ENCODE assay signal across 8 mouse cellular contexts in the genomic region with DNA sequence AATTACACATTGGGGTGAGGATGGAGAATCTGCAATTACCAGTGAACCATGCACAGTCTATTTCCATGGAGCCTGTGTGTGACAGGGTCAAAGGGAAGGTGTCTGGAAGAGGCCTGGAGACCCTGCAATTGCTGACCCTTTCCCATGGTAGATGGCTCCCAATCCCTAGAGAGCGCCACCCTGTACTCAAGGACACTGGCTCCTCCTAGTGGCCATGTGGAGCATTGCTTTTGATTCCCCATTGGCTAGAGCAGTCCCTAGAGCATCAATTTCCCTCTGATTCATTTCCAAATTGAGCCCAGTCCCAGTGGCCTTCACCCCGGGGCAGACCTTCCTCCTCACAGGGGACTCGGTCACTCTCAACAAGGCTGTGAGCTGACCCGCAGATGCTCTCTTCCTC. TPM values are rescaled to one million over a fixed set of nuclear protein-coding genes. Genes with fewer than 3 reads are reported as not detected.
DNase-seq lines count a peak whose midpoint lies in the region; ATAC-seq and TF ChIP-seq lines count a peak whose summit lies in the region.

No protein-coding gene starts in this region.

- peak; percentile 95 for TF ChIP-seq CTCF in E14TG2a.4 (conservative IDR thresholded peaks at IDR 0.05; ENCODE audit: low read length)
- TF ChIP-seq CTCF in lung, postnatal 0 days (IDR thresholded peaks at IDR 0.05): peak; percentile 99

- no peak overlapping the region for H3K9ac ChIP-seq in embryonic facial prominence, embryonic 12.5 days
- H3K9ac ChIP-seq in lung, postnatal 0 days (replicated peaks; ENCODE audit: low read depth): no peak overlapping the region

- no peak for TF ChIP-seq EP300 in lung, postnatal 0 days (IDR thresholded peaks at IDR 0.05)

- H3K9me3 ChIP-seq in E14TG2a.4 (ENCODE audit: low read length): no peaks in the 10 kb centered on the region
- no peaks in the 10 kb centered on the region for H3K9me3 ChIP-seq in embryonic facial prominence, embryonic 12.5 days
- H3K9me3 ChIP-seq in lung, postnatal 0 days (ENCODE audit: low read length): no peaks in the 10 kb centered on the region

- 0 out of 2 replicates have a peak, but pooled peaks have one; percentile 6 for ATAC-seq in embryonic facial prominence, embryonic 12.5 days (ENCODE audit: insufficient number of reproducible peaks, insufficient read depth, low FRiP score, low TSS enrichment)
- peak; percentile 64 for ATAC-seq in lung, postnatal 0 days

- no peaks in the 10 kb centered on the region for H3K36me3 ChIP-seq in E14TG2a.4 (ENCODE audit: insufficient read depth, low read length)
- H3K36me3 ChIP-seq in embryonic facial prominence, embryonic 12.5 days: no peaks in the 10 kb centered on the region
- no peaks in the 10 kb centered on the region for H3K36me3 ChIP-seq in lung, postnatal 0 days (ENCODE audit: insufficient read depth, low read length)

- no peak overlapping the region for H3K4me3 ChIP-seq in E14TG2a.4 (replicated peaks; ENCODE audit: low read length)
- no peak overlapping the region for H3K4me3 ChIP-seq in embryonic facial prominence, embryonic 12.5 days
- H3K4me3 ChIP-seq in lung, postnatal 0 days (ENCODE audit: low read depth, low read length): no peak overlapping the region

- H3K27ac ChIP-seq in embryonic facial prominence, embryonic 12.5 days: no peak overlapping the region
- no peak overlapping the region for H3K27ac ChIP-seq in lung, postnatal 0 days (ENCODE audit: low read length)

- H3K4me2 ChIP-seq in embryonic facial prominence, embryonic 12.5 days (replicated peaks): no peak overlapping the region
- H3K4me2 ChIP-seq in lung, postnatal 0 days (replicated peaks; ENCODE audit: low read depth, low read length): no peak overlapping the region

- H3K4me1 ChIP-seq in E14TG2a.4 (replicated peaks; ENCODE audit: low read depth, low read length): peaks cover 57% of the 10 kb centered on the region
- H3K4me1 ChIP-seq in embryonic facial prominence, embryonic 12.5 days: peaks cover 68% of the 10 kb centered on the region
- H3K4me1 ChIP-seq in lung, postnatal 0 days (ENCODE audit: insufficient read depth, low read depth, low read length): 0 out of 2 replicates have a peak, but pooled peaks cover 2% of the 10 kb centered on the region

- intact Hi-C loops in heart, postnatal 25 days (cut with DNase I): loop anchor here (1.0 to 5.0 kb wide), 3 partner anchors 62 to 387 kb away; a partner anchor contains a TSS

- DNase-seq in adrenal gland, postnatal 25 days: peak; percentile 73
- DNase-seq in heart, postnatal 25 days (ENCODE audit: low spot score): peak; percentile 11
- peak; percentile 66 to 88 for DNase-seq in layer of hippocampus, adult 18-20 months (ENCODE audit: low spot score in 2 of 2)
- peak; percentile 79 for DNase-seq in lung, postnatal 0 days (ENCODE audit: low spot score)
- peak; percentile 75 for DNase-seq in right cerebral cortex, postnatal 4 days
- DNase-seq in urinary bladder, postnatal 36 days (ENCODE audit: low spot score in 2 of 2): peak; percentile 67 to 69

- peaks cover 73% of the 10 kb centered on the region for H3K27me3 ChIP-seq in E14TG2a.4 (ENCODE audit: insufficient read depth, low read length)
- H3K27me3 ChIP-seq in embryonic facial prominence, embryonic 12.5 days: peaks cover 30% of the 10 kb centered on the region
- H3K27me3 ChIP-seq in lung, postnatal 0 days (replicated peaks; ENCODE audit: insufficient read depth, low read length): peaks cover 11% of the 10 kb centered on the region; the same call in 1 of the 2 replicates

- WGBS in embryonic facial prominence, embryonic 12.5 days: 2% methylated on average over 4 of the region's 4 CpGs
- 6% methylated on average over 4 of the region's 4 CpGs for WGBS in lung, postnatal 0 days

RNA-seq across cellular contexts. Expression of a gene that starts 17.9 kb away (rescaled TPM):
- 225 and 315 TPM in 2 replicates for total RNA-seq in adrenal gland, postnatal 25 days (2021)
- 229 and 231 TPM in 2 replicates for polyA plus RNA-seq in embryonic facial prominence, embryonic 12.5 days (2016; fragmentation: Nextera tagmentation; extraction: Ambion mirVana)
- 100 to 1,000 TPM; 384 to 423 TPM for total RNA-seq in heart, postnatal 25 days (2021)
- total RNA-seq in layer of hippocampus, adult 18-20 months (2021): 100 to 1,000 TPM in 1 of 2 experiments, 10 to 100 TPM in 1; 99.0 to 102 TPM
- 94.7 and 95.1 TPM in 2 replicates for polyA plus RNA-seq in lung, postnatal 0 days (2015; fragmentation: Nextera tagmentation; extraction: Ambion mirVana)

Comparison
In these comparisons a context has a peak if more than half of its experiments do, and no peak if none do; other contexts are left out.
1. DNase-seq: peak in every context shown above with its lines; median percentile 79 in lung, postnatal 0 days; 77 in layer of hippocampus, adult 18-20 months; 75 in right cerebral cortex, postnatal 4 days; 73 in adrenal gland, postnatal 25 days; 68 in urinary bladder, postnatal 36 days; 11 in heart, postnatal 25 days.